16 mouse cellular contexts compared by ENCODE assay signal in genomic region chr2:74123360-74124074, GRCm38 (mm10).
A peak's percentile ranks its signal among the peaks of the same experiment; 100 is the strongest.
DNase-seq lines count a peak whose midpoint lies in the region; ATAC-seq and TF ChIP-seq lines count a peak whose summit lies in the region.
"Had no signal": no experiment of that assay in that cellular context is flagged by ENCODE, and none has a peak within 500 bp of the region (broad histone marks: within the 10 kb centered on the region; RNA-seq: fewer than 3 reads in every experiment).

No protein-coding gene starts in this region.

- DNase-seq in embryonic facial prominence, embryonic 10.5 days (ENCODE audit: low spot score), result no peak
- DNase-seq in retina, postnatal 1 day, result peak; percentile 50
- no peak for DNase-seq in retina, embryonic 14.5 days (ENCODE audit: low spot score)
- no peak for DNase-seq in limb, embryonic 10.5 days (ENCODE audit: low spot score)
- no peak for DNase-seq in kidney, postnatal 25 days
- no peak for DNase-seq in kidney, postnatal 36 days
- DNase-seq in gastrocnemius, adult 2 months, result no peak
- DNase-seq: adrenal gland, postnatal 36 days; heart, postnatal 14 days; kidney, adult 11 months; liver, embryonic 13.5 days; lung, postnatal 14 days; thymus, postnatal 4 days had no signal

- peaks cover 16% of the 10 kb centered on the region for H3K4me1 ChIP-seq in embryonic facial prominence, embryonic 13.5 days
- H3K4me1 ChIP-seq in embryonic facial prominence, embryonic 10.5 days, result peaks cover 28% of the 10 kb centered on the region
- H3K4me1 ChIP-seq in limb, embryonic 10.5 days, result peaks cover 29% of the 10 kb centered on the region
- H3K4me1 ChIP-seq: liver, embryonic 13.5 days had no signal

- H3K4me2 ChIP-seq in embryonic facial prominence, embryonic 13.5 days, result no peak overlapping the region
- H3K4me2 ChIP-seq: liver, embryonic 13.5 days; neural tube, embryonic 13.5 days had no signal

- no peaks in the 10 kb centered on the region for H3K36me3 ChIP-seq in embryonic facial prominence, embryonic 13.5 days
- no peaks in the 10 kb centered on the region for H3K36me3 ChIP-seq in embryonic facial prominence, embryonic 10.5 days (replicated peaks)
- no peaks in the 10 kb centered on the region for H3K36me3 ChIP-seq in limb, embryonic 10.5 days
- H3K36me3 ChIP-seq: G1E; liver, embryonic 13.5 days; neural tube, embryonic 13.5 days had no signal

- no peaks in the 10 kb centered on the region for H3K27me3 ChIP-seq in embryonic facial prominence, embryonic 13.5 days
- H3K27me3 ChIP-seq in embryonic facial prominence, embryonic 10.5 days (replicated peaks; ENCODE audit: low read depth, poor library complexity, severe bottlenecking), result peaks cover 12% of the 10 kb centered on the region; the same call in 1 of the 2 replicates
- peaks cover 14% of the 10 kb centered on the region for H3K27me3 ChIP-seq in limb, embryonic 10.5 days (ENCODE audit: low read depth, poor library complexity, severe bottlenecking)
- H3K27me3 ChIP-seq: neural tube, embryonic 13.5 days had no signal

- ATAC-seq in embryonic facial prominence, embryonic 13.5 days (ENCODE audit: insufficient number of reproducible peaks, insufficient read depth, low FRiP score, low TSS enrichment, low read depth), result no peak

- H3K4me3 ChIP-seq in embryonic facial prominence, embryonic 13.5 days, result no peak overlapping the region
- H3K4me3 ChIP-seq in embryonic facial prominence, embryonic 10.5 days, result no peak overlapping the region
- H3K4me3 ChIP-seq in limb, embryonic 10.5 days, result no peak overlapping the region
- H3K4me3 ChIP-seq in gastrocnemius, adult 2 months, result no peak overlapping the region
- H3K4me3 ChIP-seq: liver, embryonic 13.5 days; neural tube, embryonic 13.5 days had no signal

- 44% methylated on average over 6 of the region's 6 CpGs for WGBS in embryonic facial prominence, embryonic 13.5 days
- WGBS in embryonic facial prominence, embryonic 10.5 days, result 39% methylated on average over 6 of the region's 6 CpGs
- WGBS in limb, embryonic 10.5 days, result 65% methylated on average over 6 of the region's 6 CpGs

- no peaks in the 10 kb centered on the region for H3K9me3 ChIP-seq in embryonic facial prominence, embryonic 13.5 days
- no peaks in the 10 kb centered on the region for H3K9me3 ChIP-seq in embryonic facial prominence, embryonic 10.5 days
- no peaks in the 10 kb centered on the region for H3K9me3 ChIP-seq in limb, embryonic 10.5 days (replicated peaks)
- H3K9me3 ChIP-seq: G1E; liver, embryonic 13.5 days; neural tube, embryonic 13.5 days had no signal

- intact Hi-C loops in gastrocnemius, adult 2 months (cut with DNase I), result no loop called here

- TF ChIP-seq CTCF in gastrocnemius, adult 2 months (IDR thresholded peaks at IDR 0.05), result no peak

- H3K9ac ChIP-seq in embryonic facial prominence, embryonic 13.5 days, result no peak overlapping the region
- H3K9ac ChIP-seq: liver, embryonic 13.5 days; neural tube, embryonic 13.5 days had no signal

- H3K27ac ChIP-seq in embryonic facial prominence, embryonic 13.5 days, result 0 out of 2 replicates have a peak overlapping the region, but pooled peaks have one; percentile 2
- no peak overlapping the region for H3K27ac ChIP-seq in embryonic facial prominence, embryonic 10.5 days (replicated peaks)
- H3K27ac ChIP-seq in limb, embryonic 10.5 days, result 0 out of 2 replicates have a peak overlapping the region, but pooled peaks have one; percentile 7
- H3K27ac ChIP-seq in gastrocnemius, adult 2 months, result no peak overlapping the region
- H3K27ac ChIP-seq: liver, embryonic 13.5 days; neural tube, embryonic 13.5 days had no signal

Comparison
In these comparisons a context has a peak if more than half of its experiments do, and no peak if none do; other contexts are left out.
1. H3K27ac ChIP-seq: peak in embryonic facial prominence, embryonic 13.5 days (single experiment) and limb, embryonic 10.5 days (single experiment); none in embryonic facial prominence, embryonic 10.5 days (single experiment) and gastrocnemius, adult 2 months (single experiment).